In the genomic region with DNA sequence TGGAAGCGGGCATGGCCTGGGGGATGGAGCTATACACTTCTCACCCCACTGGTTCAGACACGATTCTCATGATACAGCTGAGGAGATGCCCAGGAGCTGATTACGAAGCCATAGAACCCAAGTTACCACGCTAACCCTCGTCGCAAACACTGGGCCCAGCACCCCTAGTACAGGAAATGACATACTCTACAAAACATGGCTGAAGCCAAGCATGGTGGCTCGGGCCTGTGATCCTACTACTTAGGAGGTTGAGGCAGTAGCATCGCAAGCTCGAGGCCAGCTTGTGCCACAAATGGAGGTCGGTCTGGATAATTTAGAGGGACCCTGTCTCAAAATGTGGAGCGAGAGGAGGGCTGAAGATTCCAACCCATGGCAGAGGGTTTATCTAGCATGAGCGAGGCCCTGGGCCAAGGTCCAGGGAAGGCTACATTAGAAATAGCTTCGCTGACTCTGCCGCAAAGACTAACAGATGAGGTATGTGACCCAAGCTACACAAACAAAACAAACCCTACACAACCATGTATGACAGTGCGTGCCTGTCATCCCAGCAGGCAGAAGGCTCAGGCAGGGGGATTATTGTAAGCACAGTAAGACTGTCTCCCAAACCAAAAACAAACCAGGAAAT, we compare ENCODE assay signal across 11 mouse cellular contexts. TPM values are rescaled to one million over a fixed set of nuclear protein-coding genes. Genes with fewer than 3 reads are reported as not detected.
DNase-seq lines count a peak whose midpoint lies in the region; ATAC-seq and TF ChIP-seq lines count a peak whose summit lies in the region.
"Had no signal": no experiment of that assay in that cellular context is flagged by ENCODE, and none has a peak within 500 bp of the region (broad histone marks: within the 10 kb centered on the region; RNA-seq: fewer than 3 reads in every experiment).

No protein-coding gene starts in this region.

- intact Hi-C loops in heart, adult 2 months (cut with DNase I): loop anchor here (1.0 kb wide), 1 partner anchor 8 kb away; no protein-coding TSS in a partner anchor
- intact Hi-C loops in heart, postnatal 14 days (cut with DNase I): no loop called here

- no peaks in the 10 kb centered on the region; the same call in 1 of the 2 replicates for H3K36me3 ChIP-seq in heart, adult 2 months (ENCODE audit: control insufficient read depth, insufficient read depth, low read length)
- no peaks in the 10 kb centered on the region for H3K36me3 ChIP-seq in intestine, embryonic 16.5 days (ENCODE audit: control insufficient read depth, insufficient read depth, low read length)
- no peaks in the 10 kb centered on the region for H3K36me3 ChIP-seq in liver, embryonic 16.5 days (ENCODE audit: control insufficient read depth, insufficient read depth)
- H3K36me3 ChIP-seq: hindbrain, embryonic 15.5 days; neural tube, embryonic 15.5 days had no signal

- H3K4me3 ChIP-seq in heart, adult 2 months: no peak overlapping the region
- peak overlapping the region; percentile 50 for H3K4me3 ChIP-seq in lung, adult 2 months (replicated peaks; ENCODE audit: extremely low read depth, low read depth, low read length)
- H3K4me3 ChIP-seq in intestine, embryonic 16.5 days (ENCODE audit: low read length): peak overlapping the region; percentile 39; the same call in 1 of the 2 replicates
- no peak overlapping the region; the same call in 1 of the 2 replicates for H3K4me3 ChIP-seq in liver, embryonic 16.5 days (ENCODE audit: low read depth, low read length)
- H3K4me3 ChIP-seq: hindbrain, embryonic 15.5 days; neural tube, embryonic 15.5 days had no signal

- TF ChIP-seq EP300 in heart, adult 2 months (IDR thresholded peaks at IDR 0.05; ENCODE audit: insufficient read depth, low read depth, low read length): no peak

- no peaks in the 10 kb centered on the region for H3K27me3 ChIP-seq in heart, adult 2 months (ENCODE audit: control insufficient read depth, insufficient read depth, low read length)
- no peaks in the 10 kb centered on the region for H3K27me3 ChIP-seq in intestine, embryonic 16.5 days (replicated peaks; ENCODE audit: control insufficient read depth, insufficient read depth, low read length)
- H3K27me3 ChIP-seq in liver, embryonic 16.5 days (ENCODE audit: control insufficient read depth, insufficient read depth, low read depth, low read length): no peaks in the 10 kb centered on the region
- H3K27me3 ChIP-seq: hindbrain, embryonic 15.5 days; neural tube, embryonic 15.5 days had no signal

- no peaks in the 10 kb centered on the region for H3K9me3 ChIP-seq in intestine, embryonic 16.5 days (ENCODE audit: control insufficient read depth, low read length)
- H3K9me3 ChIP-seq in liver, embryonic 16.5 days (replicated peaks; ENCODE audit: control insufficient read depth, low read length): no peaks in the 10 kb centered on the region
- H3K9me3 ChIP-seq: hindbrain, embryonic 15.5 days; neural tube, embryonic 15.5 days had no signal

- peak overlapping the region; percentile 39 for H3K4me2 ChIP-seq in intestine, embryonic 16.5 days (ENCODE audit: low read depth, low read length)
- no peak overlapping the region for H3K4me2 ChIP-seq in liver, embryonic 16.5 days (ENCODE audit: low read depth, low read length)
- H3K4me2 ChIP-seq: hindbrain, embryonic 15.5 days; neural tube, embryonic 15.5 days had no signal

- no peak for TF ChIP-seq POLR2A in heart, adult 2 months (IDR thresholded peaks at IDR 0.05; ENCODE audit: insufficient read depth, low read depth, low read length)
- no peak for TF ChIP-seq POLR2A in lung, adult 2 months (IDR thresholded peaks at IDR 0.05; ENCODE audit: borderline replicate concordance, extremely low read depth, low read depth, low read length)

- no peak for TF ChIP-seq CTCF in heart, adult 2 months (IDR thresholded peaks at IDR 0.05)
- TF ChIP-seq CTCF in lung, adult 2 months (IDR thresholded peaks at IDR 0.05; ENCODE audit: insufficient read depth, low read length): no peak

- peaks cover 41% of the 10 kb centered on the region for H3K4me1 ChIP-seq in heart, adult 2 months (ENCODE audit: control insufficient read depth, insufficient read depth, low read length)
- peaks cover 18% of the 10 kb centered on the region for H3K4me1 ChIP-seq in lung, adult 2 months (ENCODE audit: control insufficient read depth, insufficient read depth, low read length)
- H3K4me1 ChIP-seq in intestine, embryonic 16.5 days (ENCODE audit: control insufficient read depth, insufficient read depth, low read length): peaks cover 60% of the 10 kb centered on the region
- peaks cover 48% of the 10 kb centered on the region for H3K4me1 ChIP-seq in liver, embryonic 16.5 days (ENCODE audit: control insufficient read depth, low read depth, low read length)
- H3K4me1 ChIP-seq: hindbrain, embryonic 15.5 days had no signal

- no peak overlapping the region for H3K9ac ChIP-seq in heart, adult 2 months (ENCODE audit: low read depth, low read length)
- peak overlapping the region; percentile 58; the same call in 1 of the 2 replicates for H3K9ac ChIP-seq in intestine, embryonic 16.5 days (ENCODE audit: low read depth, low read length)
- no peak overlapping the region; the same call in 1 of the 2 replicates for H3K9ac ChIP-seq in liver, embryonic 16.5 days (ENCODE audit: low read depth, low read length)
- H3K9ac ChIP-seq: hindbrain, embryonic 15.5 days; neural tube, embryonic 15.5 days had no signal

- peak; percentile 42 to 44 for DNase-seq in heart, adult 2 months
- DNase-seq in heart, postnatal 14 days: no peak
- DNase-seq in lung, adult 2 months: peak; percentile 13
- no peak for DNase-seq in lung, postnatal 14 days
- no peak for DNase-seq in right cerebral cortex, adult 18-20 months
- no peak for DNase-seq in embryo, embryonic 10 days (ENCODE audit: low spot score)
- DNase-seq: midbrain, embryonic 14.5 days had no signal

- 81% methylated on average over 15 of the region's 15 CpGs for WGBS in heart, adult 2 months
- WGBS in lung, adult 2 months: 74% methylated on average over 15 of the region's 15 CpGs
- WGBS in intestine, embryonic 16.5 days: 82% methylated on average over 15 of the region's 15 CpGs
- WGBS in liver, embryonic 16.5 days (ENCODE audit: insufficient replicate concordance): 65% methylated on average over 15 of the region's 15 CpGs

- peak; percentile 9; the same call in 1 of the 2 replicates for ATAC-seq in intestine, embryonic 16.5 days
- 0 out of 2 replicates have a peak, but pooled peaks have one; percentile 14 for ATAC-seq in liver, embryonic 16.5 days (ENCODE audit: low read depth)

- H3K27ac ChIP-seq in heart, adult 2 months: peak overlapping the region; percentile 79
- H3K27ac ChIP-seq in intestine, embryonic 16.5 days (ENCODE audit: low read length): peak overlapping the region; percentile 79
- peak overlapping the region; percentile 73 for H3K27ac ChIP-seq in liver, embryonic 16.5 days (ENCODE audit: low read length)
- H3K27ac ChIP-seq: hindbrain, embryonic 15.5 days had no signal

- peaks cover 2% of the 10 kb centered on the region for H3K79me2 ChIP-seq in heart, adult 2 months (replicated peaks; ENCODE audit: control insufficient read depth, insufficient read depth, low read length)

RNA-seq across cellular contexts. Expression of a gene that starts 8.8 kb away (rescaled TPM):
- total RNA-seq in heart, adult 2 months (2021): 10 to 100 TPM; 39.0 to 44.2 TPM
- 27.4 and 29.5 TPM in 2 replicates for polyA plus RNA-seq in heart, adult 2 months (2012; rRNA removed)
- total RNA-seq in heart, postnatal 14 days (2021): 10 to 100 TPM; 41.0 to 45.9 TPM
- polyA plus RNA-seq in lung, adult 2 months (2012; rRNA removed): 148 and 171 TPM in 2 replicates
- 31.6 and 41.6 TPM in 2 replicates for polyA plus RNA-seq in intestine, embryonic 16.5 days (2015; fragmentation: Nextera tagmentation; extraction: Ambion mirVana)
- polyA plus RNA-seq in liver, embryonic 16.5 days (2015; fragmentation: Nextera tagmentation; extraction: Ambion mirVana): 24.2 and 33.7 TPM in 2 replicates

RNA-seq across cellular contexts. Expression of a gene that starts 45.2 kb away (rescaled TPM):
- total RNA-seq in heart, adult 2 months (2021): 10 to 100 TPM; 28.3 to 35.3 TPM
- polyA plus RNA-seq in heart, adult 2 months (2012; rRNA removed): 32.2 and 38.7 TPM in 2 replicates
- total RNA-seq in heart, postnatal 14 days (2021): 10 to 100 TPM; 44.8 to 49.3 TPM
- polyA plus RNA-seq in lung, adult 2 months (2012; rRNA removed): 20.2 and 23.4 TPM in 2 replicates
- 17.0 and 20.6 TPM in 2 replicates for polyA plus RNA-seq in intestine, embryonic 16.5 days (2015; fragmentation: Nextera tagmentation; extraction: Ambion mirVana)
- 0.82 and 0.89 TPM in 2 replicates for polyA plus RNA-seq in liver, embryonic 16.5 days (2015; fragmentation: Nextera tagmentation; extraction: Ambion mirVana)

Comparison
In these comparisons a context has a peak if more than half of its experiments do, and no peak if none do; other contexts are left out.
1. DNase-seq: peak in heart, adult 2 months (2 of 2) and lung, adult 2 months (single experiment); none in heart, postnatal 14 days (0 of 2), lung, postnatal 14 days (single experiment), right cerebral cortex, adult 18-20 months (single experiment) and embryo, embryonic 10 days (single experiment).
2. H3K4me3 ChIP-seq: peak in lung, adult 2 months (single experiment) and intestine, embryonic 16.5 days (single experiment); none in heart, adult 2 months (single experiment) and liver, embryonic 16.5 days (single experiment).
3. Peak in every context shown above with its lines, with median percentiles within 50 percentile points of each other: H3K27ac ChIP-seq.